ENCODE assay signal across 20 mouse cellular contexts in the genomic region with DNA sequence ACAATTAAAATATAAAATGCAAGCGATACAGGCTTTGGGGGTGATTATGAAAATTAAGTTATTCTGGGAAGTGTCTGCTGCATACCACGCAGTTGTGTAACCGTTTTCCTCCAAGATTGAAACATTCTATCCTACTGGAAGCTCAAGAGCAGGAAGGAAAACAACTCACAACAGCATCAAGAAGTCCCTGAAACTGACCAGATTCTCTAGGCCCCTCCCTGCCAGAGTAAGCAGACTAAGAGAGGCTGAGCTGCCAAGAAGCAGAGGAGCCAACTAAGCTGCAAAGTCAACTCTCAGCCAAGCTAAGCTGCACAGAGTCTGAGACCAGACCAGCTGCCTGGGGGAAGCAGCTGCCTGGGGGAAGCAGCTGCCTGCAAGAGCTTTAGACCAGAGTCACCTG. TPM values are rescaled to one million over a fixed set of nuclear protein-coding genes. Genes with fewer than 3 reads are reported as not detected.
A peak's percentile ranks its signal among the peaks of the same experiment; 100 is the strongest.
DNase-seq lines count a peak whose midpoint lies in the region.
"Had no signal": no experiment of that assay in that cellular context is flagged by ENCODE, and none has a peak within 500 bp of the region (broad histone marks: within the 10 kb centered on the region; RNA-seq: fewer than 3 reads in every experiment).

No protein-coding gene starts in this region.

- peak; percentile 40 to 64 for DNase-seq in frontal cortex, postnatal 36 days (ENCODE audit: low spot score in 2 of 2)
- no peak for DNase-seq in frontal cortex, postnatal 14 days (ENCODE audit: low spot score in 2 of 2)
- peak; percentile 18 to 85 for DNase-seq in left cerebral cortex, postnatal 25 days (ENCODE audit: low spot score in 2 of 2)
- DNase-seq in left cerebral cortex, postnatal 10 days (ENCODE audit: extremely low spot score in 1 of 2, low spot score in 2 of 2), result no peak
- peak; percentile 79 for DNase-seq in brain, adult 2 months (ENCODE audit: low read depth, low spot score)
- peak; percentile 37 for DNase-seq in right cerebral cortex, postnatal 25 days
- no peak for DNase-seq in urinary bladder, postnatal 14 days (ENCODE audit: low spot score)
- DNase-seq: adrenal gland, adult 2 months; B cell, adult 2 months; cerebellum, adult 11-12 months; kidney, adult 8-10 months; kidney, postnatal 10 days; lung, adult 18-20 months; lung, postnatal 10 days had no signal

- intact Hi-C loops in left cerebral cortex, postnatal 25 days (cut with DNase I), result no loop called here
- intact Hi-C loops in left cerebral cortex, postnatal 10 days (cut with DNase I), result loop anchor here (5.0 kb wide), 1 partner anchor 97 kb away; the partner anchor contains the start of gene Whamm

RNA-seq across cellular contexts. Expression of gene Ap3b2, which starts 18.5 kb away (rescaled TPM):
- total RNA-seq in left cerebral cortex, postnatal 25 days (2021), result 100 to 1,000 TPM; 141 to 150 TPM
- total RNA-seq in left cerebral cortex, postnatal 10 days (2021), result 100 to 1,000 TPM; 150 to 156 TPM
- total RNA-seq: CH12.LX; hematopoietic stem cell, adult 5-6 weeks had no signal

RNA-seq across cellular contexts. Expression of gene Cpeb1, which starts 20.0 kb away (rescaled TPM):
- 10 to 100 TPM; 64.6 to 69.3 TPM for total RNA-seq in left cerebral cortex, postnatal 25 days (2021)
- 10 to 100 TPM; 20.8 to 21.0 TPM for total RNA-seq in left cerebral cortex, postnatal 10 days (2021)
- total RNA-seq: CH12.LX; hematopoietic stem cell, adult 5-6 weeks had no signal

RNA-seq across cellular contexts. Expression of gene BC048679, which starts 22.9 kb away (rescaled TPM):
- not detected for total RNA-seq in left cerebral cortex, postnatal 25 days (2021)
- total RNA-seq in left cerebral cortex, postnatal 10 days (2021), result not detected
- total RNA-seq: adrenal gland, adult 2 months; adrenal gland, postnatal 4 days; CH12.LX; G1E; hematopoietic stem cell, adult 5-6 weeks; left cerebral cortex, adult 2 months; midbrain, postnatal 0 days had no signal

Comparison
In these comparisons a context has a peak if more than half of its experiments do, and no peak if none do; other contexts are left out.
1. DNase-seq: peak in frontal cortex, postnatal 36 days (2 of 2), left cerebral cortex, postnatal 25 days (2 of 2), brain, adult 2 months (single experiment) and right cerebral cortex, postnatal 25 days (single experiment); none in frontal cortex, postnatal 14 days (0 of 2), left cerebral cortex, postnatal 10 days (0 of 2) and urinary bladder, postnatal 14 days (single experiment).